Mouse (Mus musculus): ENCODE data around the gene Zcchc10.

DNA sequence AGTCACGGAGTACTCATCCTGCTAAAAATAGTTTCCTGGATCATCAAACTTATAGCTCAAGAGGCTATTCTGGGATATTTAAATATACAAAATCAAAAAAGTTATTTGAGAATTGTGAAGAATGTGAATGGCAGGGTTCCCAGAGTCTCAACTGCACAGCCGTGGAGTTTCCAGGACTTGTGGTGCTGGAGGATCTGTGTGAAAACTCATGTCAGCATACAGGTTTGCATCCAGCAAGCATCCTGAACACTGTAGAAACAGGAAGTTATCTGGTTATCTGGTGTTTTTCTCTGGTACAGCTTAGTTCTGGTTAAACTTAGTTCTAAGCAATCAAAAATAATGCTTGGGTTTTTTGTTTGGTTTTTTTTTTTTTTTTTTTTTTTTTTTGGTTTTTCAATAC is 17.5 kb upstream of the Zcchc10 start:
- TF ChIP-seq ZNF384 (IDR thresholded peaks at IDR 0.05; ENCODE audit: low read depth, low read length) (no peak), ZC3H11A (IDR thresholded peaks at IDR 0.05; ENCODE audit: borderline replicate concordance, low read depth, low read length) (no peak), MAFK (IDR thresholded peaks at IDR 0.05; ENCODE audit: insufficient read depth, low read depth, low read length) (no peak), HCFC1 (IDR thresholded peaks at IDR 0.05; ENCODE audit: borderline replicate concordance, insufficient read depth, low read length) (no peak)

Data from ES-E14 (cell line).